Mouse (Mus musculus) right cerebral cortex, postnatal 36 days (tissue): ENCODE results near the gene Ccna2.

Source experiments
- DNase-seq, 2 experiments: peaks; one replicate each; pipeline ENCODE4 v3.0.0; 2022; ENCODE audit warnings: low spot score in 2 of 2, mixed read lengths in 1 of 2

The Ccna2 gene

DNA sequence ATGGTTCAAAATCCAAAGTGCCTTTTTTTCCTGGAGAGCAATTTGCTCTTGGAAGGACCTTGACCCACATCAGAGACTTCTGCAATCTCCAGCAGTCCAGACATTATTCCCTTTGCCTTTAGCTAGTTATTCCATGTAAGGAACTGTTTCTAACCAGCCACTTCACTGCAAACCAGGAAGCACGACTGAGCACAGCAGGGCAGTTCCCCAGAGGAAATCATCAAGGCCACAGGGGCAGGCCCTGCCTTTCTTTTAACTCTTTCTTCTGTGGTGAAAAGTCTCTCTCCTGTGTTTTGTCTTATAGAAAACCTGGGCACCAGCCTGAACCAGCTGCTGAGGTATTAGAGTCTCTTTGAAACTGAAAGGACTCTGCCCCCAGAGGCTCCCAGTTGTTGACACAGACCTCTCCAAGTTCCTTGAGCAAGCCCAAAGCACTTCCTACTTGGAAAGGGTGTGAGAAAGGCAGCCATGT lies 38.7 kb downstream of the Ccna2 start:
- no peak for DNase-seq

DNA sequence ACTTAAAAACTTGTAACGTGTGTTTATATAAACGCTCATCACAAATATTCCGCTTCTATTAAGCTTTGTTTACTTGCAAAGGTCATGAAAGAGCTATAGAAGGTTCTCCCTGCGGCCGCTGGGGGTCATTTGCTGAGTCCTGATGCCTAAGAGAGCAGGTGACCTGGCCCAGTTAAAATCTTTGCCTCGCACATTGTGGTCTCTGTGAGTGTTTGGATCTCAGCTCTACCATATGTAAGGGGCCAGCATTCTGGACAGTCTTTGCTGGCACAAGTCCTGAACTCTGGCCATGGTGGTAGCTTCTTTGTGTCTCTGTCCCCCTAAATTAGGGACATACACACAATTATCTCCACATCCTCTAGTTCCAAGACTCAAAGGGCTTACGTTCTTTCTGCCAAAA lies 39.2 kb downstream of the Ccna2 start:
- DNase-seq, result no peak

DNA sequence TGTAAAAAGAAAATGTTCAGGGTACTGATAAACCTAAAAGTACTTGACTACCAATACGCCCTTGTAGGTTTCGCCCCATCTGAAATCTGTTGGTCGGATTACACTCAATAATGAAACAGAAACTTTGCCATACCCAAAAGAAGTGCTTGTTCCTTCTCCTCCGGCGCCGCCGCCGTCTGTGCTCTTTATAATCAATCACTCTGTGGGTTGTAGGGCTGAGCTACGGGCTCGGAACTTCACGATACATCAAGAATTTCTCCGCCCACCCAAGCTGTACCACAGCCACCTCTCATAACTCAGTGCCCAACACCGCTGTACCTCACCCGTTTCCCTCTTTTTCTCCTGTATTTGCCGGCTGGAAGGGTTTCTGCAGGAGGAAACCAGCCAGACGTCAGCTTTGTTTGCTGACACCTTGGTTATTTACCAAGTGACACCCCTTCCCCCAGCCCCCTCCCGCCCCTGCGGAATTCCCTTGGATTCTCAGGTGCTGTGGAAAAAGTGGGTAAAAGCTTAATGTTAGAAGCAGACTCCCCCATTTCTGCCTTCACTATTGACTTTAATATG lies 39.9 kb downstream of the Ccna2 start:
- no peak for DNase-seq

DNA sequence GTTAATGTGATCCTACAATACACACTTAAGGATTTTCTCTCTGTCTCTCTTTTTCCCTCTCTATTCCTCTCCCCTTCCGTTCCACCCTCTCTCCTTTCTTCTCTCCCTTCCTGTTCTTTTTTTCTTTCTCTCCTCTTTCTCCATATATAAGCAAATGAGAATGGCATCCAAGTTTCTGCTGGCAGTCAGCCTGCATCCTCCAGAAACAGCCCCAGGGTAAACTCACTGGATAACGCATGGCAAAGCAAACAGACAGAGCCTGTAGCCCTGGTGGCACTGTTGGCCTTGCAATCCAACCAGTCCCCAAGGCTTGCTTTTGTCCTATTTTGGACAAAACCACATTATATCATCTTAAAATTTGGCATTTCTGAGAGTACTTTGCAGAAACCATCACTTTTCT lies 40.7 kb downstream of the Ccna2 start:
- no peak for DNase-seq

DNA sequence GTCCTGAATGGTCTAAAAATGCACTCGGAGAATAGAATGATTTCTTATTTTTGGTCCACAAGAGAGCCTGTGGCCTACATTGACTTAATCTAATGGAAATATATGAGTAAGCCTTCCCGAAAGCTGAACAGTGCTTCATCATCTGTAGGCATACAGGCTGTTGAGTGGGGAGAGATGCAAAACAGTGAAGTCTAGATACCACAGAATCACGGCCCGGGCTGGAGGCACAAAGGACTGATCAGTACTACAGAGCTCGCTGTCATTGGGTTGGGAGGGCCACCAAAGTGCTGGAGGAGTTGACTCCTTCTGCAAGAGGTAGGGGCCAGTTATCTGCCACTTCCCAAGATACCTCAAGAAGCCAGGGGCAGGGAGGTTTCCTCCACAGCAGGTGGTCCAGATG lies 41.2 kb downstream of the Ccna2 start:
- DNase-seq, result no peak

DNA sequence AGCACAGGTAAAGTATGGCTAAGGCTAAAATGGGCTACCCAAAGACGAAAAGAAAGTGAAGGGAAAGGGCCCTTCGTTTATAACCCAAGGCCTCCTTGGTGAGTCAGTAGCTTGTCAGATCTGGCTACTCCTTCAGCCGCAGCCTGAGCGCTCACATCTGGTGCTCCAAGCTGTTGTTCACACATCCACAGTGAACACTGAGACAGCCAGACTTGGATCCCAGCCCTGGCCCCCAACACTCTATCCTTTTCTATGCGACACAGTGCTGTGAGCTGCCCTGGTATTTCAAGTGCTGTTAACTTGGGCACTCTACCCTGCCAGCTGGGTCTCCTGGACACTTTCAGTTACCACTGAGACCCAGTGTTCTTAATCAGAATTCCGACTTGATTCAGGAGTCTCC lies 41.6 kb downstream of the Ccna2 start:
- DNase-seq, result peak; percentile 73 to 83

DNA sequence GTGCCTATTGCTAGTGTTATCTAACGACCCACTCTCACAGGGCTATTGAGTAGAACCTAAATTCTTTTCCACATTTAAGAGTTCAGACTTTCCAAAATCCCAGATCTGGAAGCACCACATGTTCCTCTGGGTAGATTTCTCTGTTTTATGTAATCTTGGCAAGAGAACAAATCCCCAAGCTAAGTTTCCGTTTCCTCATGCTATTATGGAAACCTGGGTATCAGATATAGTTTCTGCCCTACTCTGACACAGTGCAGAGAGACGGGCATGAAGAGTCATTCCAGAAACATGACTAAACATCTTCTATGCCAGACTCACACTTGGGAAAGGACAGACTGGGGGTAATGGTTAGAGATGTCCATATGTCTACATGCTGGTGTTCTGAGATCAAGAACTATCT lies 47.5 kb downstream of the Ccna2 start:
- DNase-seq, result no peak

DNA sequence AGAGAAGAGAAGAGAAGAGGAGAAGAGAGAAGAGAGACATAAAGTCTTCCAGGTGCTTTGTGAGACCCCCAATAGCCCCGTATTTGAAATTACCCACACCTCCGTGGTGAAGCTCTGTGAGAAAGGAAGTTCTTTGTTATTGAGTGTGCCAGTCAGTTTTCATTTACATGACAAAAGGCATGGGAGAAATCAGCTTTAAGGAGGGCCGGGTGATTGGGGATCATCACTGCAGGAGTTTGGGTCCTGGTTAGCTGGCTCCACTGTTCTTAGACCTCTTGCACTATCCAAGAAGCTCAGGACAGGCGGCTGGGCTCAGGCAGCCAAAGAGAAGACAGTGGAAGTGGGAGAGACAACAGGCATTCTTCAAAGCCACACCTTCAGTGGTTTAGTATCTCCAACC lies 49.8 kb downstream of the Ccna2 start:
- no peak for DNase-seq

DNA sequence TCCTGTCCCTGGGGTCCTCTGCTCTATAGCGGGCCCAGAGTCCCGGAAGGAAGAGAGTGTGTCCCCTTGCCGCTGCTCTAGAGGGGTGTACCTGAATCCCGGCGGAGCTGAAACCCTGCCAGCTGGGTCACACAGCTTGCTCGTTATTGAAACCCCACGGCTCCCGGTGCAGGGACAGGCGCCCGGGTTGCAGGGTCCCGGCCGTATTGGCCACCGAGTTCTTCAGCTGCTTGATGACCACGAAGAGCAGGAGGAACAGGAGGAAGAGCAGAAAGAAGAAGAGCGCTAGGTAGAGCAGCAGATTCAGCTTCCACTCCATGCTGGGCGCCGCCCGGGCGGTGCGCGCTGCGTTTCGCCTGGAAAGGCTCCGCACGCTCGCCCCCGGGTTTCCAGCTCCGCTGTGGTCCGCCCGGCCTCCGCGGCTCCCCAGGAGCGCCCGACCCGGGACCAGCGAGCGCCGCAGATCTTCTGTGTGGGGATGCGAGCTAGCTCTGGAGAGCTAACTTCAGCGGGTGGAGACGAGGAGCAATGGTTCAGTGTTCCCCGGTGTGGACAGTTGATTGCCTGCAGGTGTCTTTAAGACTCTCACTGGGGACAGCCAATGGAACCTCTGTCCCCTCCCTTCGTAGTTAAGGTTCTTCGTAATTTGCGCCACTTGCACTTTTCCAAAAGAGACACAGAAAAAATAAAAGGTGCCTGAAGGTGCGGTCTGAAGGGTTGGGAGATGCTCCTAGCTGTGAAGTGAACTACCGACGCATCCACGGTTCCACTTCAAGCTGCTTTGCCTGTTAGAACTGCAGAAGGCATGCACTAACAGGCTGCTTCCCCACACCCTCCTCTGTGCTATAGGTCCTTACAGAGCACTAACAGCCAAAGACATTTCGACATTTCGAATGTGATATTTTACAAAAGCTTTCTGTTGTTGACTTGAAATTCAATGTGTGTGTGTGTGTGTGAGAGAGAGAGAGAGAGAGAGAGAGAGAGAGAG lies 50.6 kb downstream of the Ccna2 start, which contains the start of gene Gm11549:
TSS of gene Gm11549 (minus strand) at position 741 of the 988 bp plus-strand sequence.
- no peak for DNase-seq

DNA sequence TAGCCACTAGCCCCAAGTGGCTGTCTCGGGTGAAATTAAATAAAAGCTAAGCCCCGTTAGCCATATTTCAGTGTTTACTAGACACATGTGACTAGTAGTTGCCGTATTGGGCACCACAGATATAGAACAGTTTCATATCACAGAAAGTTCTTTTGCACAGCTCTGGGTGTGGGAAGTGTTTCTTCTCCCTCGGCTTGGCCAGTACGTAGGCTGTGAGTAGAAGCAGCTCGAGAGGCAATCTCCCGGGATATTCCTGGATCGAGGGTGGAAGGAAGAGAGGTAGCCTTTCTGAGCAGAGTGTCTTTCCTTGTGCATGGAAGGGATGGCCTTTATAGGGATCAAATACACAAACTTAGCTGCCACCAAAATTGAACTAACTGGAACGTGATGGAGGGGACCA lies 55.8 kb downstream of the Ccna2 start:
- DNase-seq, result peak; percentile 48 to 86
